Mouse (Mus musculus): ENCODE results near the gene Pid1.

Gene Pid1

GRCm38 (mm10) chr1:84177033-84177432, 186.9 kb downstream of the Pid1 start:
- DNase-seq (ENCODE audit: low spot score): no peak

- no peak for DNase-seq (ENCODE audit: low spot score)
These were observed 191.0 kb downstream of the Pid1 start for GRCm38 (mm10) chr1:84172941-84173340.

- no peak for DNase-seq (ENCODE audit: low spot score)
These were observed 206.2 kb downstream of the Pid1 start for GRCm38 (mm10) chr1:84157790-84158189.

- no peak for DNase-seq (ENCODE audit: low spot score)
These were observed 208.4 kb downstream of the Pid1 start for GRCm38 (mm10) chr1:84155585-84155930.

GRCm38 (mm10) chr1:84154725-84155584, 209.0 kb downstream of the Pid1 start:
- no peak for DNase-seq (ENCODE audit: low spot score)

- peak; percentile 3 for DNase-seq (ENCODE audit: low spot score)
These were observed 210.0 kb downstream of the Pid1 start for GRCm38 (mm10) chr1:84153943-84154342.

GRCm38 (mm10) chr1:84141561-84141960, 222.4 kb downstream of the Pid1 start:
- no peak for DNase-seq (ENCODE audit: low spot score)

- DNase-seq (ENCODE audit: low spot score): no peak
These were observed 231.5 kb downstream of the Pid1 start for GRCm38 (mm10) chr1:84132451-84132850.

- no peak for DNase-seq (ENCODE audit: low spot score)
These were observed 232.2 kb downstream of the Pid1 start for GRCm38 (mm10) chr1:84131799-84132198.

GRCm38 (mm10) chr1:84128510-84128909, 235.5 kb downstream of the Pid1 start:
- no peak for DNase-seq (ENCODE audit: low spot score)

GRCm38 (mm10) chr1:84119306-84119705, 244.7 kb downstream of the Pid1 start:
- DNase-seq (ENCODE audit: low spot score): no peak

- DNase-seq (ENCODE audit: low spot score): no peak
These were observed 257.2 kb downstream of the Pid1 start for GRCm38 (mm10) chr1:84106756-84107155.

GRCm38 (mm10) chr1:84102052-84102451, 261.9 kb downstream of the Pid1 start:
- DNase-seq (ENCODE audit: low spot score): no peak

- DNase-seq (ENCODE audit: low spot score): no peak
These were observed 266.6 kb downstream of the Pid1 start for GRCm38 (mm10) chr1:84097398-84097797.

GRCm38 (mm10) chr1:84093291-84093690, 270.7 kb downstream of the Pid1 start:
- no peak for DNase-seq (ENCODE audit: low spot score)

GRCm38 (mm10) chr1:84089664-84090063, 274.3 kb downstream of the Pid1 start:
- DNase-seq (ENCODE audit: low spot score): no peak

GRCm38 (mm10) chr1:84087957-84088356, 276.0 kb downstream of the Pid1 start:
- DNase-seq (ENCODE audit: low spot score): no peak

GRCm38 (mm10) chr1:84087325-84087724, 276.7 kb downstream of the Pid1 start:
- no peak for DNase-seq (ENCODE audit: low spot score)

GRCm38 (mm10) chr1:84086486-84086885, 277.5 kb downstream of the Pid1 start:
- no peak for DNase-seq (ENCODE audit: low spot score)

- no peak for DNase-seq (ENCODE audit: low spot score)
These were observed 278.6 kb downstream of the Pid1 start for GRCm38 (mm10) chr1:84085361-84085760.

- no peak for DNase-seq (ENCODE audit: low spot score)
These were observed 284.4 kb downstream of the Pid1 start for GRCm38 (mm10) chr1:84079566-84079965.

GRCm38 (mm10) chr1:84077023-84077422, 287.0 kb downstream of the Pid1 start:
- no peak for DNase-seq (ENCODE audit: low spot score)

GRCm38 (mm10) chr1:84056884-84057630, 306.9 kb downstream of the Pid1 start:
- no peak for DNase-seq (ENCODE audit: low spot score)

All from lung, postnatal 25 days (tissue).